Mouse (Mus musculus): ENCODE measurements at regions not wholly inside any gene's neighbourhood (a gene's known extent, or its start where the extent isn't known, plus 50 kb on each side); places are given as distances from the start of the nearest gene placed in this dataset.
A peak's percentile ranks its signal among the peaks of the same experiment; 100 is the strongest.

DNA sequence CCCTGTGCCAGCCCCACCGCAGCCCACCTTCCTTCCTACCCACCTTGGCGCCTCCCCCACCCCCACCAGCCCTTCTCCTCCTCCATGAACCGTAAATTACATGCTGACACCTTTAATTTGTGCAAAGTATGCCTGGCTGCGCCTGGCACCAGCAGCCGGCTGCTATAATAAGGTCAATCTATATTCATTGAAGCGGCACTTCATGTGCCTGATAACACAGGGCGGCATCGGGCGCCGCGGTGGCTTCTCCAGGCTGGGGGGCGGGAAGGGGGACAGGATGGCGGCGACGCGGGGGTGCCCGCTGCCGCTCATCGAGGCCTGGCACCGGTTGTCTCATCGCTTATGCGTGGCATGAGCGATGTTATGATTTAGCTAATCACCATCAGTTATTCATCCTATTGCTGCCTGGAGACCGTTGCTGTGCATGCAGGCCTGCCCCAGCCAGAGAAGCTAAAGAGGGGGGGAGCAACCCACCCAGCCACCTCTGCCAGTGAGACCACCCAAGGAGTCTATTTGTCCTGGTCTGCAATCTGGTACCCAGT lies 157.5 kb downstream of the Rplp1 start:
- no peak for DNase-seq

GRCm38 (mm10) chr9:61756224-61756800 lies 158.0 kb downstream of the Rplp1 start:
- no peak for DNase-seq

GRCm38 (mm10) chr9:61755311-61755710 lies 159.0 kb downstream of the Rplp1 start:
- no peak for DNase-seq

DNA sequence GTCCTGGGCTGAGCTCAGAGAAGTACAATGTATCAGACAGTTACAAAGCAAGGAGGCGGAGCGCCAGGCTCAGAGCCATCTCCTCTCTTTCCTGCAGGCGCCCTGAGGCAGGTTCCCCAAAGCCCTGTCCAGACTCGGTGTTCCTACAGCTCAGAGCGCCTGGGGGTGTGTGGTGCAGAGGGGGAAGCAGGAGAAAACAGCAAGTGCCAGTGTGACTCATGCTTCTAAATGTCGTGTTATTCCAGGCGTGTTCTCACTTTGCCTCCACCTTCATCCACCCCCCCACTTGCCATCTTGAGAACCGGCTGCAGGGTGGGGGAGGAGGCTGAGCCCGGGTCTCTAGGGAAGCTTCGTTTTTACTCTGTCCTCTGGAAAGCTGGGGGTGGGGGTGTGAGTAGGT lies 160.5 kb downstream of the Rplp1 start:
- no peak for DNase-seq

GRCm38 (mm10) chr9:61749201-61749600 lies 165.1 kb downstream of the Rplp1 start:
- DNase-seq = no peak

DNA sequence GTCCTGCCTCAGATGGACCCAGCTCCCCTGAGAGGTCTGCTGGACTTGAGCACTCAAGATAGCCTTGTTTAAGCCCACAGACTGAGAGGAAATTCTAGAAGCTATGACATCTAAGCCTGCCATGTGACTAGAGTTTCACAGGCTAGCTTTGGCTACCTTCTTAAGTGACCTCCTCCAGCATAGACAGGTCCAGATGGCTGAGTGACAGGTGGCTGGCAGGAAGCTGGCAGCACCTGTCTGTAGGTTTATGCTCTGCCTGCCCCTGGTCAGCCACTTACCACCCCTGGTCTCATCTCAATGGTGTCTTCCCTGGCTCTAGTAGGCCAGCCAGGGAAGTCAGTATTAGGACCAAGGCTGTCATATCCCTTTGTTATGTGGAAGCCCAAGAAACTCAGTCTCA lies 165.9 kb downstream of the Rplp1 start:
- no peak for DNase-seq

DNA sequence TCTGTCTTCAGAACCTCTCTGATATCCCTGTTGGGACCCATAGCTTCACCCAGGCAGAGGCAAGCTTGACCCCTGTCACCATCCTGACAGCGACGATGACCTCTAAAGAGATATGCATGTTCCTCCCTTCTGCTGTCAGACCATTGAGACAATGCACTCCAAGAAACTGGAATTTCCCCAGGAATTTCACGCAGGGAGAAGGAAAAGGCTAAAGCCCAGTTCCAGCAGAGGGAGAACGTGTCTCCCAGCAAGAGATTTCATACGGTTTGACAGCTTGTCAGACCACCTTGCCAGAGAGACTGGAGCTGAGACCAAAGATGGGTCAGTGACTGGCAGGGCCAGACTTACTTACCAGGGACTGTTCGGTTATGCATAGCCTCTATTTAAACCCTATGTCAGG lies 167.9 kb downstream of the Rplp1 start:
- no peak for DNase-seq

GRCm38 (mm10) chr9:61745301-61745801 lies 169.0 kb downstream of the Rplp1 start:
- peak; percentile 67 to 81 for DNase-seq

DNA sequence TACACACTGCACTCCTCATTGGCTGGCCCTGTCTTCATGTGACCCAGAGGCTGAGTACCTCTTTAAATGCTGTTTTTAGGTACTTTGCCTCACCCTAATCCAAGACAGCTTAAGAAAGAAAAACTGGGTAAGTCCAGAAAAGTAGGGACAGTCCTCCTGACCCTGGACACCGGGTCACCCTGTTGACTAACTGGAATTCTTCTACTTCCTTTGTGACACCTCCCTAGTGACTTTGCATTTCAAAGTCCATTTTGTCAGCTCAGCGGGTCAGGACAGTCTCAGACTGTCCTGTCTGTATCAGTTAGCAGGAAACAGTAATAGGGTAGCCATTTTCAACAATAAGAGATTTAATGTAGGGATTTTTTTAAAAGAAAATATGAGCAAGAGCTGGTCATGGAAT lies 180.8 kb downstream of the Rplp1 start:
- DNase-seq = no peak

GRCm38 (mm10) chr9:61732747-61733146 lies 181.6 kb downstream of the Rplp1 start:
- no peak for DNase-seq

DNA sequence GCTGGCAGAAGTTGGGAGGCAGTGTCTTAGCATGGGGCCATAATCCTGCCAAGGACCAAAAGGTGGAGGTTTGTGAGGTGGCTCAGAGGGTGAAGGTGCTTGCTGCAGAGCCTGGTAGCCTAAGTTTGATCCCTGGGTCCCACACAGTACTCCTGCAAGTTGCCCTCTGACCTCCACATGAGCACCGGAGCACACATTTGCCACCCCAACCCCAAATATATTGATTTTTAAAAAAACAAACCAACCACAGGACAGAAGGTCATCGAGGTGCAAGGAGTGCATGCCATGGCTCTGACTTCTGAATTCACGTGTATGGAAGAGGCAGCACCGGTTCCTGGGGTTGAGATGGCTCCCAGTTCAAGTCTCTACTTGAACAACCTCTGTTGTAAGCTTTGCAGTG lies 186.2 kb downstream of the Rplp1 start:
- no peak for DNase-seq

- no peak for DNase-seq
Measured at GRCm38 (mm10) chr9:61727651-61728050, 186.7 kb downstream of the Rplp1 start.

- no peak for DNase-seq
Measured at GRCm38 (mm10) chr9:61724070-61724469, 190.3 kb downstream of the Rplp1 start.

- DNase-seq = peak; percentile 58 to 82
Measured at GRCm38 (mm10) chr9:61723021-61723581, 191.2 kb downstream of the Rplp1 start.

GRCm38 (mm10) chr9:61721851-61722250 lies 192.5 kb downstream of the Rplp1 start:
- no peak for DNase-seq

- no peak for DNase-seq
Measured at GRCm38 (mm10) chr9:61721071-61721470, 193.3 kb downstream of the Rplp1 start.

- DNase-seq = no peak
Measured at GRCm38 (mm10) chr9:61720206-61720605, 194.1 kb downstream of the Rplp1 start.

DNA sequence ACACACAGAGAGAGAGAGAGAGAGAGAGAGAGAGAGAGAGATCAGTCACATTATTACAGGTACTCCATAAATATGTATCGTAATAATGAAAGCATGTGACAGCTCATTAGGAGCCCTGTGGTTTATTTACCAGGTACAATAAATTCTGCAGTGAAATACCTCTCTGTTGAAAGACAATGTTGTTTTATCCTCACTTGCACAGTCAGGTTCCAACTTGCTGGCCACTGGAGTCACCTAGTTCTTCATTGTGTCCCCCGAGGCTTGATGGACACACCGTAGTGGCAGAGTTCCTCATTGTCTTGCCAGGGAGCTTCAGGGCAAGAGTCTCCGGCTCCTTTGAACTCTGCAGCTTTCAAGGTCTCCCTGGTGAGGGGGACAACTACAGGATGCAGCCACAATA lies 197.6 kb downstream of the Rplp1 start:
- DNase-seq = no peak

DNA sequence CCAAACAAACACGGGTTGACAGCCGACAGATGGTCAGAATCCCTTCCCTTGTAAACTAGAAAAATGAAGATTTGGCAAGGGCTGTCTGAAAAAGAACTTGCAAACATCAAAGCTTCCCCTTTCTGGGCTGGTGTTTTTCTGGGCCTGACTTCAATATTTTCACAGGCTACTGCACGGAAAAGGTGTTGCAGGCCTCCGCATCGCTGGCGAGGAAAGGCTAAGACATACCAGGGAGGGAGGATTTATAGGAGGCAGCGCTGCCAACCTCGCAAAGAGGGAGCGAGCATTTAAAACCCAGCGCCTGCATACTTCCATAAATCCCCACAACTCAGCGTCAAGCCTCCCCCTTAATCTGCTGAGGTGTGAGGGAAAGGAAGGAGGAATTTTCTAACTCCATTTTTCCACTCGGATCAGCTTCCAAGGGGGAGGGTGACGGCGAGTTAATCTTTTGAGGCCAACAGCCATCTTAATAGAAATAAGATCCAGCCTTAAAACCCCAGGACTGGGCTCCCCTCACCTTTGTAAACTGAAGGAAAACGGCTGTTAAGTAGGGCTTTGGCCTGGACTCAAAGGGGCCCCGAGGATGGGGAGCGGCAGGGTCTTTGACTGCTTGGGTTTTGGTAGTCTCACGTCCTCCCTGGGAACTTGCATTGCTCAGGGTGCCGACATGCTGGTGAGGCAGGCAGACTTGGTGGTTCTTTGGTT lies 199.9 kb downstream of the Rplp1 start:
- DNase-seq = no peak

GRCm38 (mm10) chr9:61713806-61714205 lies 200.5 kb downstream of the Rplp1 start:
- DNase-seq = no peak

- no peak for DNase-seq
Measured at GRCm38 (mm10) chr9:61711296-61711695, 203.0 kb downstream of the Rplp1 start.

DNA sequence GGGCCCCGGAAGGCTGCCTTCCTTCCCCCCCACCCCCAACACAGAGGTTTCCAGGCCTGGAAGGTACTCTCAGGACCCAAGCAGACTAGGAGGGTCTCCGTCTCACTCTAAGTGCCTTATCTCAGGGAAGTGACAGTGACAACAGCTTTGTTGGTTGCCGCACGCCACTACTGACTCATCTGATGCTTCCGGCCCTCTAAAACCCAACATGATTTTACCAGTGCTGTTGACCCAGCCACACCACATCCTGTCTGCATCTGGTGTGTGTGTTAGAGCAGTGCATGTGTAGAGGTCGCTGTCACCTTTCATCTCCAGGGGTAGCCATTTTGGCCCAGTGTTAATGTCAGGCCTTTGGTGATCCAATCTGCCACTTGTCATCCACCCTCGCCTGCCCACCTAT lies 206.5 kb downstream of the Rplp1 start:
- no peak for DNase-seq

DNA sequence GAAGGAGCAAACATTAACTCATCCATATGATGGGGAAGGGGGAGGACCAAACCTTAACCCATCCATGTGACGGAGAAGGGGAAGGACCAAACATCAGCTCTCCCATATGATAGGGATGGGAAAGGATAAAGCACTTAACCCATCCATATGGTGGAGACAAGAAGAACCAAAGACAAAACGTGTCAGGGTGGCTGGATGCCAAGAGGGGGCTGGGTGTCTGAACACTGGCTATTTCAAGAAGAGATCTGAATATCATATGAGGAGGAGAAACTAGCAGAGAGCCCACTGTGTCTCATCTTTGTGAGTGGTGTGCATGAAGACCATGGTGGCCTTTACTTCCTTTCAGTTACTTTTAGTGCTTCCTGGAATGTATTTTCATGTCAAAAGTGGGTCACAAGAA lies 207.0 kb downstream of the Rplp1 start:
- DNase-seq = no peak

DNA sequence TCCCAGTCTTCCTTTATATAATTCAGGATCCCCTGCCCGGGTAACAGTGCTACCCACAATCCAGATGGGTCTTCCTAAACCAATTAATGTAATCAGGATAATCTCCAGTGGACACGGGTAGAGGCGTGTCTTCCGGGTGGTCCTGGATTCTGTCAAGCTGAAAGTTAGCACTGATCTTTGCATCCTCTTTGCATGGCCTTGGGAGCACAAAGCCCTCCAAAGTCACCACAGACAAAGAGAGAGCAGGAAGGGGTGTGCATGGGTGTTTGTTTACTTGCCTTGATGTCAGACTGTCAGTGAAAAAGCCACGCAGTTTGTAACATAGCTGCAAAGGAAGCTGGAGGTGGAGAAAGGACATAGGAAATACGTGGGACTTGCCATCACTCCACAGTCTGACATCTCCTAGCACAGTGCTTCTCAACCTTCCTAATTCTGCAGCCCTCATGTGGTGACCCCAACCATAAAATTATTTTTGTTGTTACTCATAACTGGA lies 208.0 kb downstream of the Rplp1 start:
- DNase-seq = no peak

Measured in kidney, postnatal 25 days (tissue).